Mouse (Mus musculus) B cell, adult (primary cell): ENCODE measurements around the gene Btnl6. TPM values are rescaled to one million over a fixed set of nuclear protein-coding genes. Genes with fewer than 3 reads are reported as not detected.

ENCODE experiments used
- total RNA-seq: library from RNA; stranded (reverse); gene quantifications from 4 replicates; pipeline ENCODE4 v1.2.4, GENCODE M21; 2023; ENCODE audit not compliant: inconsistent age

Btnl6 gene
- not detected in 4 replicates for total RNA-seq

DNA sequence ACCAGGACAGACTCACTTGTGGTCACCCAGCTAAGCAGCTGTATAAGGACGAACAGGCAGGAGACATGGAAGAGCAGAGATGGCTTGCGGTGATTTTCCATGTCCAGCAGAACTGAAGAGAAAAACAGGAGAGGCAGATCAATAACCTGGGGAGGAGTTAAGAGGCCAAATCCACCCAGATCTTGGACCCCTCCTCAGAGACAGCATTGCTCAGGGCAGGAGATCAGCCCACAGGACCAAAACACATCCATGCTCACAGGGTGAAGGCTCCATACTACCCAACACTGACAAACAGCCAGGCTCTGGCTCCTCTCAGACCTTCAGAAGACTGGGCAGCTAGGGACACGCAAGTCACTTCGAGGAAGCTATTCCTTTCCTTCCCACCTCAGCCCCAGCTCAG, at the start of gene Btnl6:
Btnl6 (minus strand) TSS at position 101 of the 400 bp plus-strand sequence.

DNA sequence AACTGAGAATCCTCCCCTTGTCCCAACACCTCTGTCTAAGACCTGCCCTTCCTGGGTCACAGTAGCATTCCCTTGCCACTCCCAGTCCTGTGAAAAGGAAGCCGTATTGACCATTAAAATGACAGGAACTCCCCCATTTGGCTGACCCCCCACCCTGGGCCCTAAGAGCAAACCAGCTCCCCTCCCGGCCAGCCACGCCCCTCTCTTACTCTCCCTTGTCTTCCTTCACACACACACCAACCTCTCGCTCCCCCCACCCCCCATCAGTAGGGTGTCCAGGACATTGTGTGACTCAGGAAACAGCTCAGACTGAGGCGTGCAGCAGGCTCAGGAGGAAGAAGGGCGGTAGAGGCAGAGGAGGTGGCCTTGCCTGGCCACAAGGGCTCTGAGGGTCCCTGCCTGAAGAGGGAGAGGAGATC, 46.9 kb upstream of the Btnl6 start, which contains the start of gene Notch4:
Notch4 (plus strand) TSS at position 266 of the 419 bp plus-strand sequence.

GRCm38 (mm10) chr17:34477238-34478013, 39.7 kb downstream of the Btnl6 start, which contains the start of gene Btnl4:
TSS of gene Btnl4 (minus strand) at chr17:34477318.

Other genes starting within 250 kb of the Btnl6 start
- gene H2-Aa, start 229.5 kb downstream of the Btnl6 start, total RNA-seq, result 4,630 to 4,972 TPM (median 4,848 TPM) in 4 replicates
- gene H2-Eb1, start 211.5 kb downstream of the Btnl6 start, total RNA-seq, result 3,438 to 3,919 TPM (median 3,626 TPM) in 4 replicates
- gene H2-Eb2, start 191.7 kb downstream of the Btnl6 start, total RNA-seq, result 36.5 to 41.0 TPM (median 37.9 TPM) in 4 replicates
- 8.2 to 10.9 TPM (median 10.3 TPM) in 4 replicates for gene Btnl2, start 162.5 kb downstream of the Btnl6 start, total RNA-seq
- gene Btnl1, start 140.2 kb downstream of the Btnl6 start, total RNA-seq, result 2.5 to 3.5 TPM (median 3.1 TPM) in 4 replicates
- gene BC051142, start 118.5 kb downstream of the Btnl6 start, total RNA-seq, result 6.3 to 23.1 TPM (median 16.8 TPM) in 4 replicates
- gene Btnl4, start 40.0 kb downstream of the Btnl6 start, total RNA-seq, result not detected in 4 replicates
- 0.21 to 2.0 TPM (median 1.6 TPM) in 4 replicates for gene Notch4, start 46.9 kb upstream of the Btnl6 start, total RNA-seq
- 116 to 126 TPM (median 122 TPM) in 4 replicates for gene Gpsm3, start 72.5 kb upstream of the Btnl6 start, total RNA-seq
- gene Pbx2, start 73.9 kb upstream of the Btnl6 start, total RNA-seq, result 51.6 to 61.4 TPM (median 59.6 TPM) in 4 replicates
- 3.9 to 4.7 TPM (median 4.7 TPM) in 4 replicates for gene Ager, start 80.5 kb upstream of the Btnl6 start, total RNA-seq
- gene Rnf5, start 86.3 kb upstream of the Btnl6 start, total RNA-seq, result 30.2 to 36.8 TPM (median 35.2 TPM) in 4 replicates
- 58.3 to 69.5 TPM (median 62.3 TPM) in 4 replicates for gene Agpat1, start 86.9 kb upstream of the Btnl6 start, total RNA-seq
- gene Egfl8, start 98.6 kb upstream of the Btnl6 start, total RNA-seq, result 0.66 to 0.67 TPM in 2 of 4 replicates, not detected in the others
- gene Ppt2, start 111.2 kb upstream of the Btnl6 start, total RNA-seq, result 3.3 to 5.0 TPM (median 4.2 TPM) in 4 replicates
- 0.84 TPM in 1 of 4 replicates, not detected in the others for gene Prrt1, start 112.2 kb upstream of the Btnl6 start, total RNA-seq
- gene Fkbpl, start 127.4 kb upstream of the Btnl6 start, total RNA-seq, result 2.6 to 5.5 TPM (median 2.9 TPM) in 4 replicates
- 66.4 to 79.2 TPM (median 74.6 TPM) in 4 replicates for gene Atf6b, start 129.8 kb upstream of the Btnl6 start, total RNA-seq
- 0.09 to 0.22 TPM (median 0.22 TPM) in 3 of 4 replicates, not detected in the other for gene Tnxb, start 153.2 kb upstream of the Btnl6 start, total RNA-seq
- 1.8 to 3.2 TPM (median 2.4 TPM) in 4 replicates for gene C4b, start 226.5 kb upstream of the Btnl6 start, total RNA-seq